Mouse (Mus musculus): ENCODE results near the gene Psmb5. TPM values are rescaled to one million over a fixed set of nuclear protein-coding genes. Genes with fewer than 3 reads are reported as not detected.

Gene Psmb5
- 123 TPM for polyA plus RNA-seq (2017; shearing (Covaris generic))

GRCm38 (mm10) chr14:54617897-54618365 is at the start of gene Psmb5:
Gene Psmb5 (minus strand): TSS chr14:54618022.

GRCm38 (mm10) chr14:54641305-54641969 is 23.6 kb upstream of the Psmb5 start, which contains the start of gene Cdh24:
Gene Cdh24 (minus strand): TSS chr14:54641364.

DNA sequence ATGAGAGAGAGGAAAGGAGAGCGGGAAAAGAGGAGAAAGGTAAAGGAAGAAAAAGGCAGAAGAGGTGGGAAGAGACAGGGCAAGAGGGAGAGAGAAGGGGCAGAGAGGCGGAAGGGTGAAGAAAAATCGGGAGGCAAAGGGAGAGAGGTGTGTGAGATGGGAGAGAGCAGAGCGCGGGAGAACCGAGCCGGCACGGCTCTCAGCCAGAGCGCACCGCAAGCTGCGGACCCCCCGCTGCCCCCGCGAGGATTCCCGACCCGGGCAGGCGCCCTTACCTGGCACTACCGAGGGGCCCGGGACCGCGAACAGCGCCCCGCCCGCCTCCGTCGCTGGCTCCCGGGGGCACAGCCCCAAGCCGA is 23.1 kb upstream of the Psmb5 start, which contains the start of gene Gm17606:
Gene Gm17606 (plus strand): TSS at position 7 of the 359 bp plus-strand sequence.

DNA sequence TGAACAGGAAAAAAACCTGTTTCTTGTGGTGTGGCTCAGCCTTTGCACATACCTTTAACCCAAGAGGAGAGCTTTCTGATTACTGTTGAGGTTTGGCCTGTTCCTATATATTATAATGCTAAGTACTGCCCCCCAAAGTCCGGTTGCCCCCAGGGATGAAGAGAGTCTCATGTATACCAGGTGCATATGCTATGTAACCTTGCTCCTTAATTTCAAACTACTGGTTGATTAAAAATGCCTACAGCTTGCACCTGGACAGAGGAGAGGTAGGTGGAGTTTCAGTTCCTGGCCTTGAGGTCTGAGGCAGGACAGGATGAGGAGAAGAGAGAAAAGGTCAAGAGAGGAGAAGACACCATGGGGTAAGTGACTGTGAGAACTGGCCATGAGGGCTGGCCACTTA is 3.3 kb upstream of the Psmb5 start, which contains the start of gene Psmb11:
Gene Psmb11 (plus strand): TSS at position 301 of the 400 bp plus-strand sequence.

GRCm38 (mm10) chr14:54605752-54606321 is 12.0 kb downstream of the Psmb5 start, which contains the start of gene 4931414P19Rik:
Gene 4931414P19Rik (minus strand): TSS chr14:54605993.

DNA sequence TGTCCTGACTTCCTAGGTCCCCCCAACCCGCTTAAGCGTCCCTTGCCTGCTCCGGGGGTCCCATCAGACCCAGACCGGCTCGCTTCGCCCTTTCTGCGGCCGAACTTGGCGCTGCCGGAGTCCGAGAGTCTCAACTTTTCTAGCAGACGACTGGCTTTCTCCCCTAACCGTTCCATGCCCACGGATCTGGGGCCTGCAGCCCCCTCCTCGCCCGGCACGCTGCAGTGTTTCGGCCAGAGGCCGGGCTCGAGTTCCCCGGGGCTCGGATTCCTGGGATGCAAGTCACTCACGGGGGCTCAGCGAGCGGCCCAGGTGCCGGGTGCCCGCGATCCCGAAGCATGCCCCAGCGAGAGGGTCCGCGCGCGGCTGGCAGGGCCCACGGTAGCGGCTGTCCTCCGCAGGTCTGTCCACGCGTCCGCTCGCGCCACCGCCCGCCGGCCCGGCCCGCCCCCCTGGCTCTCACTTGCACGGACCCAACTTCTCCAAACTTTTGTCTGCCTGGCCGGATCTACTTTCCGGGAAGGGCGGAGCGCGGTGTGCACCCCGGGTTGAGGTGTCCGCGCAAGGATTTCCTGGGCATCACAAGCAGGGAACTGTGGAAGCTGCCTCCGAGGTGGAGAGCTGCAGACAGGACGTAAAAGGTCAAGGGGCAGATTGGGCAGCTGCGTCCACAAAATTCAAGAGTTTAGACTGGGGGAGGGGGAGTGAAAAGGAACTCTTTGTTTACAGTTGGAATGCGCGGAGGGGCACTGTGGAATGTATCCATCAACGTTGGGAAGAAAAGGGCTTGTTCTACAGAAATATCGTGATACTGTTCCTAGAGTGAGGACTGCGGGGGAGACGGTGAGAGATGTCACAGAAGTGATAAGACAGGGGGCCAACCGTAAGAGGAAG is 40.5 kb downstream of the Psmb5 start, which contains the start of gene Ajuba:
Gene Ajuba (minus strand): TSS at position 470 of the 894 bp plus-strand sequence.

Other genes with a start within 250 kb of the Psmb5 start
- gene Slc7a7, start 200.2 kb downstream of the Psmb5 start, polyA plus RNA-seq (2017; shearing (Covaris generic)): not detected
- 122 TPM for gene Mrpl52, start 191.1 kb downstream of the Psmb5 start, polyA plus RNA-seq (2017; shearing (Covaris generic))
- 0.51 TPM for gene Mmp14, start 186.4 kb downstream of the Psmb5 start, polyA plus RNA-seq (2017; shearing (Covaris generic))
- 246 TPM for gene Lrp10, start 153.9 kb downstream of the Psmb5 start, polyA plus RNA-seq (2017; shearing (Covaris generic))
- gene Rem2, start 141.9 kb downstream of the Psmb5 start, polyA plus RNA-seq (2017; shearing (Covaris generic)): not detected
- 29.7 TPM for gene Prmt5, start 100.5 kb downstream of the Psmb5 start, polyA plus RNA-seq (2017; shearing (Covaris generic))
- gene Haus4, start 63.4 kb downstream of the Psmb5 start, polyA plus RNA-seq (2017; shearing (Covaris generic)): 31.6 TPM
- 0.40 TPM for gene Ajuba, start 40.5 kb downstream of the Psmb5 start, polyA plus RNA-seq (2017; shearing (Covaris generic))
- gene 4931414P19Rik, start 12.0 kb downstream of the Psmb5 start, polyA plus RNA-seq (2017; shearing (Covaris generic)): 1.2 TPM
- gene Psmb11, start 3.4 kb upstream of the Psmb5 start, polyA plus RNA-seq (2017; shearing (Covaris generic)): 0.09 TPM
- not detected for gene Gm17606, start 22.9 kb upstream of the Psmb5 start, polyA plus RNA-seq (2017; shearing (Covaris generic))
- gene Cdh24, start 23.3 kb upstream of the Psmb5 start, polyA plus RNA-seq (2017; shearing (Covaris generic)): 2.3 TPM
- gene 1700123O20Rik, start 68.2 kb upstream of the Psmb5 start, polyA plus RNA-seq (2017; shearing (Covaris generic)): 63.8 TPM
- 84.6 TPM for gene Acin1, start 68.9 kb upstream of the Psmb5 start, polyA plus RNA-seq (2017; shearing (Covaris generic))
- gene Gm29776, start 80.8 kb upstream of the Psmb5 start, polyA plus RNA-seq (2017; shearing (Covaris generic)): 0.20 TPM
- gene Cebpe, start 94.2 kb upstream of the Psmb5 start, polyA plus RNA-seq (2017; shearing (Covaris generic)): not detected
- gene Slc7a8, start 163.9 kb upstream of the Psmb5 start, polyA plus RNA-seq (2017; shearing (Covaris generic)): 0.09 TPM
- not detected for gene Rnf212b, start 196.1 kb upstream of the Psmb5 start, polyA plus RNA-seq (2017; shearing (Covaris generic))

Data from effector memory CD4-positive, alpha-beta T cell, adult 7 months (primary cell).